Mouse (Mus musculus): ENCODE results near the gene Kcnq5. TPM values are rescaled to one million over a fixed set of nuclear protein-coding genes. Genes with fewer than 3 reads are reported as not detected.

Gene Kcnq5
- polyA plus RNA-seq, 1 experiment from 2014 or later = 1.2 TPM

GRCm38 (mm10) chr1:21714816-21715215 is 246.9 kb downstream of the Kcnq5 start:
- H3K27me3 ChIP-seq = no peaks in the 10 kb centered on the region
- H3K4me3 ChIP-seq (replicated peaks) = no peak overlapping the region
- no peak for ATAC-seq (replicated peaks; ENCODE audit: low FRiP score)
- H3K9ac ChIP-seq = no peak overlapping the region
- no peaks in the 10 kb centered on the region for H3K9me3 ChIP-seq (replicated peaks)
- no peak overlapping the region for H3K4me2 ChIP-seq
- no peak overlapping the region for H3K27ac ChIP-seq
- no peaks in the 10 kb centered on the region for H3K4me1 ChIP-seq
- 80% methylated on average over 3 of the region's 3 CpGs for WGBS
- no peaks in the 10 kb centered on the region for H3K36me3 ChIP-seq

- ATAC-seq (replicated peaks; ENCODE audit: low FRiP score) = no peak
- no peaks in the 10 kb centered on the region for H3K36me3 ChIP-seq
- H3K27me3 ChIP-seq = no peaks in the 10 kb centered on the region
- H3K4me1 ChIP-seq = no peaks in the 10 kb centered on the region
- no peaks in the 10 kb centered on the region for H3K9me3 ChIP-seq (replicated peaks)
- no peak overlapping the region for H3K9ac ChIP-seq
- WGBS = 57% methylated on average over 2 of the region's 2 CpGs
- no peak overlapping the region for H3K4me3 ChIP-seq (replicated peaks)
- no peak overlapping the region for H3K4me2 ChIP-seq
- no peak overlapping the region for H3K27ac ChIP-seq
Measured at GRCm38 (mm10) chr1:21712711-21713110, 249.0 kb downstream of the Kcnq5 start.

DNA sequence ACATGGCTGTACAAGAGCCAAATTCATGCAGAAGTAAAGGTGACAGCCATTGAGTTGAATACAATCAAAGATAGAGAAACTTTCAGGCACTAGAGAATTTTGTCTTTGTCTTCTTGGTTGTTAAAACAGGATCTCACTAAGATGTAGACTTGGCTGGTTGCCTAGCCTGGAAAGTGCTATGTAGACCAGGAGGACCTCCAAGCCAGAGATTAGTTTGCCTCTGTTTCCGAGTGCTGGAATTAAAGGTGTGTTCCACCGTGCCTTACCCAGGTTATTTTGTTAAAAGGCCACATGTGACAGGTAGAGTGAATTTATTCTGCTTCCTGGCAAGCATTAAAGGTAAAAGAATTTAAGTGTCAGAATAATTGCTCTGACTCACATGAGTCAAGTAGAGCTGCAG is 271.3 kb downstream of the Kcnq5 start:
- Histone ChIP-seq H3K4me1 (no peaks in the 10 kb centered on the region), H3K27me3 (no peaks in the 10 kb centered on the region), H3K27ac (no peak overlapping the region), H3K9me3 (replicated peaks) (no peaks in the 10 kb centered on the region), H3K4me2 (no peak overlapping the region), H3K9ac (no peak overlapping the region), H3K36me3 (no peaks in the 10 kb centered on the region), H3K4me3 (replicated peaks) (no peak overlapping the region)
- 65% methylated on average over 2 of the region's 2 CpGs for WGBS
- ATAC-seq (replicated peaks; ENCODE audit: low FRiP score) = no peak

GRCm38 (mm10) chr1:21688918-21689317 is 272.8 kb downstream of the Kcnq5 start:
- 76% methylated on average over 1 of the region's 1 CpGs for WGBS
- no peak overlapping the region for H3K4me3 ChIP-seq (replicated peaks)
- no peaks in the 10 kb centered on the region for H3K9me3 ChIP-seq (replicated peaks)
- no peak for ATAC-seq (replicated peaks; ENCODE audit: low FRiP score)
- H3K9ac ChIP-seq = no peak overlapping the region
- no peak overlapping the region for H3K4me2 ChIP-seq
- no peak overlapping the region for H3K27ac ChIP-seq
- H3K4me1 ChIP-seq = no peaks in the 10 kb centered on the region
- no peaks in the 10 kb centered on the region for H3K36me3 ChIP-seq
- H3K27me3 ChIP-seq = no peaks in the 10 kb centered on the region

DNA sequence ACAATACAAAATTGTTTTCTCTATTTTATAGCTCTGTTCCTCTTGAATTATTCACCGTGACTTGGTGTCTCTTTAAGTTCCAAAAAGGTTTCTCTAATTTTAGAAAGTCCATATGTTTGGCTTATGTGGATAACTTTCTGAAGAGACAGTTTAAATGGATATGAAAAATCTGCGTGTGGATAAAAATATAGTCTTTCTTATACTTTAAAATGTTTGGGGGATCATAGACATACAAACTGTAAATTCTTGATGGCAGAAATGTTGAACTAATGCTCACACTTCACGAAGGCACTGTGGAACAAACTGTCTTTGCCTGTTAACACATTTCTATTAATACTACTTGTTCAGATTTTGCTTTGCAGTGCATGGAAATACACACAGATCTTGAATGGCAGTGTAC is 277.3 kb downstream of the Kcnq5 start:
- Histone ChIP-seq H3K27me3 (no peaks in the 10 kb centered on the region), H3K4me1 (no peaks in the 10 kb centered on the region), H3K27ac (no peak overlapping the region), H3K9ac (no peak overlapping the region), H3K4me3 (replicated peaks) (no peak overlapping the region), H3K36me3 (no peaks in the 10 kb centered on the region), H3K9me3 (replicated peaks) (no peaks in the 10 kb centered on the region), H3K4me2 (no peak overlapping the region)
- no peak for ATAC-seq (replicated peaks; ENCODE audit: low FRiP score)
- 78% methylated on average over 3 of the region's 3 CpGs for WGBS

- 75% methylated on average over 3 of the region's 3 CpGs for WGBS
Measured at GRCm38 (mm10) chr1:21676805-21677204, 284.9 kb downstream of the Kcnq5 start.

DNA sequence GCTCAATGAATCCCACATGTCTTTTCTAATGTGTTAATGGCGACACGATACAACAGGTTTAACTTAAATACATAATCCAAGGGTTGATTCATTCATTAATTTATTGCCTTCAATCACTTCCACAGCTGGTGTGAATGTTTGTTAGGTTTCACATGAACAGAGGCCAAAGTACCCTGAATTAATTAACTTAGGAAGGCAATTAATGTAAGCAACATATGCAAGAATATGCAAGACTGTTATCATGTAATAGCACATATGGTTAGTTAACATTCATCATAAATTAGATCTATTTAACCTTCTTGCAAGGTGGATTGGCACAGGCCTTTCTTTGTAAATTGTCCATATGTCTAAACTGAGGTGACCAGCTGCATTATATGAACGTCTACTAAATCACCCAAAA is 300.9 kb downstream of the Kcnq5 start:
- Histone ChIP-seq H3K27me3 (no peaks in the 10 kb centered on the region), H3K36me3 (no peaks in the 10 kb centered on the region), H3K4me1 (no peaks in the 10 kb centered on the region), H3K9ac (no peak overlapping the region), H3K9me3 (replicated peaks) (no peaks in the 10 kb centered on the region), H3K4me2 (no peak overlapping the region), H3K4me3 (replicated peaks) (no peak overlapping the region), H3K27ac (no peak overlapping the region)
- 86% methylated on average over 3 of the region's 3 CpGs for WGBS
- no peak for ATAC-seq (replicated peaks; ENCODE audit: low FRiP score)

More at GRCm38 (mm10) chr1:21676805-21677204, 284.9 kb downstream of the Kcnq5 start:
- no peaks in the 10 kb centered on the region for H3K27me3 ChIP-seq
- ATAC-seq (replicated peaks; ENCODE audit: low FRiP score) = no peak
- no peak overlapping the region for H3K9ac ChIP-seq
- no peaks in the 10 kb centered on the region for H3K9me3 ChIP-seq (replicated peaks)
- H3K4me1 ChIP-seq = no peaks in the 10 kb centered on the region
- H3K4me3 ChIP-seq (replicated peaks) = no peak overlapping the region
- no peak overlapping the region for H3K4me2 ChIP-seq
- H3K27ac ChIP-seq = no peak overlapping the region
- H3K36me3 ChIP-seq = no peaks in the 10 kb centered on the region

GRCm38 (mm10) chr1:21650820-21651219 is 310.9 kb downstream of the Kcnq5 start:
- no peaks in the 10 kb centered on the region for H3K4me1 ChIP-seq
- no peaks in the 10 kb centered on the region for H3K36me3 ChIP-seq
- H3K4me3 ChIP-seq (replicated peaks) = no peak overlapping the region
- H3K27ac ChIP-seq = no peak overlapping the region
- 79% methylated on average over 4 of the region's 4 CpGs for WGBS
- no peak overlapping the region for H3K9ac ChIP-seq
- no peaks in the 10 kb centered on the region for H3K9me3 ChIP-seq (replicated peaks)
- no peak for ATAC-seq (replicated peaks; ENCODE audit: low FRiP score)
- no peak overlapping the region for H3K4me2 ChIP-seq
- no peaks in the 10 kb centered on the region for H3K27me3 ChIP-seq

- 72% methylated on average over 2 of the region's 2 CpGs for WGBS
- no peak for ATAC-seq (replicated peaks; ENCODE audit: low FRiP score)
Measured at GRCm38 (mm10) chr1:21635406-21635805, 326.3 kb downstream of the Kcnq5 start.

DNA sequence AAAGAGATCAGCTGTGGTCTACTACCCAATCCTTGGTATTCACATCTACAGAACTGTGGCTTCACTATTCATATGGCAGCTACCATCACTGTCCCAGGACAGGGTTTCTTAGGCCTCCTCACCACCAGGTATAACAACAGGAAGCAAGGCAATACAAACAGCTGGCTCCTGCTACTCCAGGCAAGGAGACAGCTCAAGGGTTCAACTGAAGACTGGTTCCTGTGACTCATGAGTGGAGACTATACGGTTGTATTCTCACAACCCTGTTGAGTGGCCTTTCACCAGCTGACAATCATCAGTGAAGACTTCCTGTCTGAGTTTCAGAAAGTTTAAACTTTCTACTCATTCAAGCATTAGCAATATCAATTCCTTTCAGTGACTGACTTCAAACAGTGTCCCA is 327.7 kb downstream of the Kcnq5 start:
- Histone ChIP-seq H3K27ac (no peak overlapping the region), H3K36me3 (no peaks in the 10 kb centered on the region), H3K4me3 (replicated peaks) (no peak overlapping the region), H3K9ac (no peak overlapping the region), H3K4me1 (no peaks in the 10 kb centered on the region; the same call in 1 of the 2 replicates), H3K4me2 (no peak overlapping the region), H3K27me3 (no peaks in the 10 kb centered on the region), H3K9me3 (replicated peaks) (no peaks in the 10 kb centered on the region)
- ATAC-seq (replicated peaks; ENCODE audit: low FRiP score) = no peak
- WGBS = 57% methylated on average over 1 of the region's 1 CpGs

More at GRCm38 (mm10) chr1:21635406-21635805, 326.3 kb downstream of the Kcnq5 start:
- no peaks in the 10 kb centered on the region for H3K36me3 ChIP-seq
- H3K27ac ChIP-seq = no peak overlapping the region
- no peaks in the 10 kb centered on the region; the same call in 1 of the 2 replicates for H3K4me1 ChIP-seq
- no peak overlapping the region for H3K4me3 ChIP-seq (replicated peaks)
- H3K9me3 ChIP-seq (replicated peaks) = no peaks in the 10 kb centered on the region
- no peak overlapping the region for H3K9ac ChIP-seq
- no peaks in the 10 kb centered on the region for H3K27me3 ChIP-seq
- no peak overlapping the region for H3K4me2 ChIP-seq

- no peak overlapping the region for H3K4me2 ChIP-seq
- no peak for ATAC-seq (replicated peaks; ENCODE audit: low FRiP score)
- no peaks in the 10 kb centered on the region for H3K4me1 ChIP-seq
- H3K36me3 ChIP-seq = no peaks in the 10 kb centered on the region
- H3K27me3 ChIP-seq = no peaks in the 10 kb centered on the region
- WGBS = 93% methylated on average over 2 of the region's 2 CpGs
- no peak overlapping the region for H3K9ac ChIP-seq
- no peak overlapping the region for H3K27ac ChIP-seq
- no peak overlapping the region for H3K4me3 ChIP-seq (replicated peaks)
- no peaks in the 10 kb centered on the region for H3K9me3 ChIP-seq (replicated peaks)
Measured at GRCm38 (mm10) chr1:21622455-21622854, 339.3 kb downstream of the Kcnq5 start.

DNA sequence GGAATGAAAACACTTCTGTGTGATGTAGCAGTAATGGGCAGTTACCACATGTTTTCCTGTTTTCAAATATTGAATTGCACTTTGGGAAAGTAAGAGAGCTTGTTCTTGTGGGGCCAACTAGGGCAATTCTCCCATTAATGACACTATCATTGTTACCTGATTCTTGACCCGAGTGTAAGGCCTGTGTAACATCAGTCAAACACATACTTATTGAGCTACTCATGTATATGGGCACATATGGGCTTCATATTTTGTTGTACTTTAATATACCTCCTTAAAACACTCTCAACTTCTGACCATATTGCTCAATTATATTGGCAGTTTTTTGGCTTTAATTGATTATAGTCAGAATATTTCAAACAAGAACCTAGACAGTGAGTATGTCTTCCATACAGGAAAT is 339.7 kb downstream of the Kcnq5 start:
- WGBS = 73% methylated on average over 1 of the region's 1 CpGs
- H3K9ac ChIP-seq = no peak overlapping the region
- ATAC-seq (replicated peaks; ENCODE audit: low FRiP score) = no peak
- H3K36me3 ChIP-seq = no peaks in the 10 kb centered on the region
- no peak overlapping the region for H3K4me3 ChIP-seq (replicated peaks)
- H3K27me3 ChIP-seq = no peaks in the 10 kb centered on the region
- H3K4me1 ChIP-seq = no peaks in the 10 kb centered on the region
- H3K9me3 ChIP-seq (replicated peaks) = no peaks in the 10 kb centered on the region
- no peak overlapping the region for H3K4me2 ChIP-seq
- no peak overlapping the region for H3K27ac ChIP-seq

GRCm38 (mm10) chr1:21618712-21619111 is 343.0 kb downstream of the Kcnq5 start:
- no peaks in the 10 kb centered on the region for H3K9me3 ChIP-seq (replicated peaks)
- no peak overlapping the region for H3K4me3 ChIP-seq (replicated peaks)
- no peak overlapping the region for H3K27ac ChIP-seq
- ATAC-seq (replicated peaks; ENCODE audit: low FRiP score) = no peak
- WGBS = 88% methylated on average over 3 of the region's 3 CpGs
- H3K9ac ChIP-seq = no peak overlapping the region
- H3K27me3 ChIP-seq = no peaks in the 10 kb centered on the region
- no peaks in the 10 kb centered on the region for H3K36me3 ChIP-seq
- no peaks in the 10 kb centered on the region for H3K4me1 ChIP-seq
- H3K4me2 ChIP-seq = no peak overlapping the region

Data from kidney, embryonic 15.5 days (tissue).